Mouse (Mus musculus): ENCODE results near the gene Olfr96. TPM values are rescaled to one million over a fixed set of nuclear protein-coding genes. Genes with fewer than 3 reads are reported as not detected.

The Olfr96 gene
- total RNA-seq, 2 experiments from 2014 or later = not detected

GRCm38 (mm10) chr17:37263626-37264025, 43.7 kb downstream of the Olfr96 start, which contains the start of gene Olfr98:
Olfr98 (minus strand) TSS chr17:37263749.
- no peak for DNase-seq (ENCODE audit: extremely low spot score in 1 of 2, low spot score in 2 of 2)
- intact Hi-C loops (cut with DNase I) = no loop called here

GRCm38 (mm10) chr17:37270058-37270701, 50.2 kb downstream of the Olfr96 start, which contains the start of gene H2-M3:
H2-M3 (plus strand) TSS chr17:37270220.
- intact Hi-C loops (cut with DNase I) = no loop called here

GRCm38 (mm10) chr17:37270702-37271092, 50.8 kb downstream of the Olfr96 start:
- DNase-seq (ENCODE audit: extremely low spot score in 1 of 2, low spot score in 2 of 2) = peak in 1 of 2 experiments; percentile 37
- intact Hi-C loops (cut with DNase I) = no loop called here

More at GRCm38 (mm10) chr17:37270058-37270701, 50.2 kb downstream of the Olfr96 start, which contains the start of gene H2-M3:
- DNase-seq (ENCODE audit: extremely low spot score in 1 of 2, low spot score in 2 of 2) = peak; percentile 86 to 90

- intact Hi-C loops (cut with DNase I) = no loop called here
- no peak for DNase-seq (ENCODE audit: extremely low spot score in 1 of 2, low spot score in 2 of 2)
Measured at GRCm38 (mm10) chr17:37275626-37276248, 55.8 kb downstream of the Olfr96 start.

Other genes with a start within 250 kb of the Olfr96 start
- under 1 TPM in 1 of 2 experiments, not detected in 1; 0.87 TPM for gene 2410137M14Rik, start 238.9 kb upstream of the Olfr96 start, total RNA-seq (2021)
- gene H2-M5, start 230.6 kb upstream of the Olfr96 start, total RNA-seq (2021) = 1 to 10 TPM; 3.6 to 3.9 TPM
- gene Zfp57, start 219.0 kb upstream of the Olfr96 start, total RNA-seq (2021) = 10 to 100 TPM; 68.8 to 72.1 TPM
- gene Mog, start 196.7 kb upstream of the Olfr96 start, total RNA-seq (2021) = 10 to 100 TPM in 1 of 2 experiments, 1 to 10 TPM in 1; 3.7 to 11.2 TPM
- 100 to 1,000 TPM; 579 to 604 TPM for gene Gabbr1, start 174.2 kb upstream of the Olfr96 start, total RNA-seq (2021)
- not detected for gene Olfr90, start 131.6 kb upstream of the Olfr96 start, total RNA-seq (2021)
- not detected for gene Olfr91, start 121.9 kb upstream of the Olfr96 start, total RNA-seq (2021)
- gene Olfr92, start 100.1 kb upstream of the Olfr96 start, total RNA-seq (2021) = not detected
- not detected for gene Olfr93, start 58.7 kb upstream of the Olfr96 start, total RNA-seq (2021)
- not detected for gene Ubd, start 26.3 kb upstream of the Olfr96 start, total RNA-seq (2021)
- not detected for gene Olfr94, start 19.2 kb upstream of the Olfr96 start, total RNA-seq (2021)
- gene Olfr95, start 7.0 kb upstream of the Olfr96 start, total RNA-seq (2021) = not detected
- gene Olfr97, start 17.2 kb downstream of the Olfr96 start, total RNA-seq (2021) = not detected
- gene Olfr98, start 43.6 kb downstream of the Olfr96 start, total RNA-seq (2021) = not detected
- gene H2-M3, start 50.1 kb downstream of the Olfr96 start, total RNA-seq (2021) = 1 to 10 TPM; 2.7 to 3.1 TPM
- gene Olfr99, start 63.3 kb downstream of the Olfr96 start, total RNA-seq (2021) = not detected
- gene Olfr101, start 84.2 kb downstream of the Olfr96 start, total RNA-seq (2021) = not detected
- not detected for gene Olfr102, start 96.9 kb downstream of the Olfr96 start, total RNA-seq (2021)
- not detected for gene Olfr103, start 119.6 kb downstream of the Olfr96 start, total RNA-seq (2021)
- gene Olfr104-ps, start 139.4 kb downstream of the Olfr96 start, total RNA-seq (2021) = not detected
- gene Olfr105-ps, start 158.9 kb downstream of the Olfr96 start, total RNA-seq (2021) = not detected
- not detected for gene Olfr106-ps, start 170.2 kb downstream of the Olfr96 start, total RNA-seq (2021)
- under 1 TPM in 1 of 2 experiments, not detected in 1; 0.11 TPM for gene Olfr107, start 179.1 kb downstream of the Olfr96 start, total RNA-seq (2021)
- not detected for gene Olfr108, start 225.3 kb downstream of the Olfr96 start, total RNA-seq (2021)
- gene Olfr109, start 238.8 kb downstream of the Olfr96 start, total RNA-seq (2021) = not detected